Mouse (Mus musculus): ENCODE results near the gene Srek1. TPM values are rescaled to one million over a fixed set of nuclear protein-coding genes. Genes with fewer than 3 reads are reported as not detected.

Gene Srek1
- polyA plus RNA-seq, 2 experiments = 79.7 to 90.1 TPM

- Histone ChIP-seq H3K4me3 (replicated peaks; ENCODE audit: low read length) (no peak overlapping the region), H3K9me3 (ENCODE audit: control insufficient read depth, low read length) (no peaks in the 10 kb centered on the region), H3K27ac (replicated peaks; ENCODE audit: low read depth, low read length) (no peak overlapping the region), H3K36me3 (ENCODE audit: control insufficient read depth, insufficient read depth, low read length) (no peaks in the 10 kb centered on the region), H3K4me1 (ENCODE audit: control insufficient read depth, insufficient read depth, low read length) (no peaks in the 10 kb centered on the region), H3K4me2 (replicated peaks; ENCODE audit: low read depth, low read length, severe bottlenecking) (no peak overlapping the region), H3K27me3 (ENCODE audit: control insufficient read depth, insufficient read depth, low read length) (no peaks in the 10 kb centered on the region), H3K9ac (ENCODE audit: low read depth, low read length, severe bottlenecking) (no peak overlapping the region)
- ATAC-seq (ENCODE audit: low FRiP score, low read depth) (no peak), DNase-seq (ENCODE audit: low spot score) (no peak)
- TF ChIP-seq POLR2A (IDR thresholded peaks at IDR 0.05; ENCODE audit: borderline replicate concordance, extremely low read depth, insufficient read depth, insufficient read length) = no peak
- 75% methylated on average over 6 of the region's 6 CpGs for WGBS
Measured at GRCm38 (mm10) chr13:103695456-103695855, 79.0 kb downstream of the Srek1 start.

Other genes starting within 250 kb of the Srek1 start
- 36.6 and 39.7 TPM in 2 replicates for gene Erbin, start 145.9 kb upstream of the Srek1 start, polyA plus RNA-seq (2012; rRNA removed)
- gene Erbin, start 145.9 kb upstream of the Srek1 start, polyA plus RNA-seq (2014; fragmentation: Nextera tagmentation; extraction: Ambion mirVana) = 40.2 and 43.0 TPM in 2 replicates